Mouse (Mus musculus) heart, embryonic 12.5 days (tissue): Measurements from ENCODE around the gene Gm3776. TPM values are rescaled to one million over a fixed set of nuclear protein-coding genes. Genes with fewer than 3 reads are reported as not detected.
"Not testable (repeated sequence)": the region's sequence is repeated elsewhere in the genome, so short reads cannot be mapped to it uniquely, and the experiment has no call there.

Source experiments
- ATAC-seq: fragments of 200-750 bp; cut with Nextera tagmentation; 2 replicates; pipeline ENCODE4 v1.8.0; 2017; ENCODE audit warnings: moderate TSS enrichment, moderate library complexity; ENCODE audit not compliant: insufficient number of reproducible peaks, low FRiP score
- H3K27ac ChIP-seq: fragments of 300-500 bp; sonication (generic); 2 replicates; pipeline ENCODE4 v1.5.1; 2016; ENCODE audit warnings: mild to moderate bottlenecking, moderate library complexity; ENCODE audit not compliant: poor library complexity, severe bottlenecking
- H3K27me3 ChIP-seq: fragments of 300-500 bp; sonication (generic); replicated peaks from 2 replicates; pipeline ENCODE4 v1.6.1; 2016; ENCODE audit warnings: mild to moderate bottlenecking, moderate library complexity
- H3K36me3 ChIP-seq: fragments of 300-500 bp; sonication (generic); 2 replicates; pipeline ENCODE4 v1.6.1; 2016; ENCODE audit warnings: mild to moderate bottlenecking, moderate library complexity
- H3K4me1 ChIP-seq: fragments of 300-500 bp; sonication (generic); replicated peaks from 2 replicates; pipeline ENCODE4 v1.6.1; 2016; ENCODE audit warnings: mild to moderate bottlenecking
- H3K4me2 ChIP-seq: fragments of 300-500 bp; sonication (generic); 2 replicates; pipeline ENCODE4 v1.6.1; 2016; ENCODE audit warnings: mild to moderate bottlenecking, moderate library complexity
- H3K4me3 ChIP-seq: fragments of 300-500 bp; sonication (generic); 2 replicates; pipeline ENCODE4 v1.5.1; 2016; ENCODE audit warnings: mild to moderate bottlenecking
- H3K9ac ChIP-seq: fragments of 300-500 bp; sonication (generic); 2 replicates; pipeline ENCODE4 v1.6.1; 2016; ENCODE audit warnings: mild to moderate bottlenecking, moderate library complexity
- H3K9me3 ChIP-seq: fragments of 300-500 bp; sonication (generic); replicated peaks from 2 replicates; pipeline ENCODE4 v1.6.1; 2016; ENCODE audit warnings: mild to moderate bottlenecking, moderate library complexity
- WGBS: fragments of 180-500 bp; shearing (Covaris S2); methylation state at CpG from one replicate; pipeline ENCODE4 v1.1.7; 2016; 5-methylcytosine and 5-hydroxymethylcytosine counted together
- polyA plus RNA-seq: library from polyadenylated mRNA; unstranded; fragments of >200 nt; fragmentation: Nextera tagmentation; extraction: Ambion mirVana; gene quantifications from 2 replicates; pipeline ENCODE4 v1.2.1, GENCODE M21; 2016

The Gm3776 gene
- not detected in 2 replicates for polyA plus RNA-seq

DNA sequence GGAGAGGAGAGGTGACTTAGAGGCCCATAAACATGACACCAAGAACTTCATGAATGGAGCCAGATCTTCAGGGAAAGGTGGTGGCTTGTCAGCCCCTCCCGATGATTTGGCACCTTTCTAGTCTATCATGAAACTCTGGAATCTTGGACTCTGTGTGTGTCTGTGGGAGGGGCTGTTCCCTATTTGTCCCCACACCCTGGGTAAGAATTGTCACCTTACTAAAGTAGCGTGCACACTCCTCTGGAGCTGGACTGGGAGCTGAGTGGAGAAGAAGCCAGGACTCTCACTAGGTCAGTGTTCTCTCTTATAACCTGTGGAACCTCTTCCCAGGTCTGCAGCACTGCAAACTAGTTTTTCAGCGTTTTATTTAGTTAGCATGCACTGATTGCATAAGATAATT, at the start of gene Gm3776:
Gene Gm3776, plus strand, starts transcription at position 216 of the 400 bp plus-strand sequence.
- not testable (repeated sequence) for H3K4me1 ChIP-seq, H3K4me2 ChIP-seq, H3K27me3 ChIP-seq, ATAC-seq, H3K9me3 ChIP-seq, H3K27ac ChIP-seq, H3K36me3 ChIP-seq, H3K9ac ChIP-seq, H3K4me3 ChIP-seq
- WGBS: 72% methylated on average over 2 of the region's 3 CpGs

GRCm38 (mm10) chr9:78208956-78209355, 48.0 kb upstream of the Gm3776 start:
- no peak for ATAC-seq
- Histone ChIP-seq H3K9me3 (no peaks in the 10 kb centered on the region), H3K4me3 (no peak overlapping the region), H3K9ac (no peak overlapping the region), H3K27ac (no peak overlapping the region), H3K36me3 (peaks cover 34% of the 10 kb centered on the region), H3K4me1 (peaks cover 25% of the 10 kb centered on the region), H3K27me3 (no peaks in the 10 kb centered on the region), H3K4me2 (no peak overlapping the region)
- WGBS: 42% methylated on average over 4 of the region's 4 CpGs

DNA sequence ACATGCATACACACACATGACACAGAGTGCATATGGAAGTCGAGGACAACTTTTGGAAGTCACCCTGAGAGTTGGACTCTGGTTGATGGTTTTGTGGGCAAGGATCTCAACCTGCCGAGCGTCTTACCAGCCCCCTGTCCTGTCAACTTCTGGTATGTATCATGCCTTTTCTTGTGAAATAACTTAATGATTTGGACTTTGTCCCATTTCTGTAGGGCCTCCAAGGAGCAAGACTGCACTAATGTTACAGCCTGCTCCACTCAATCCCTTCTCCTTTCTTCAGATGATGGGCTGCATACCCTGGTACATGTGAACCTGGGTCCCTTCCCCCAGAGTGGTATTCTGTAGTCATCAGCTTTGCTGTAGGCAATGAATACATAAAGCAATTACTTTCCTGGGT, 46.9 kb upstream of the Gm3776 start:
- no peak overlapping the region for H3K9ac ChIP-seq
- WGBS: 86% methylated on average over 3 of the region's 3 CpGs
- peaks cover 26% of the 10 kb centered on the region for H3K4me1 ChIP-seq
- peaks cover 28% of the 10 kb centered on the region; the same call in 1 of the 2 replicates for H3K36me3 ChIP-seq
- H3K4me2 ChIP-seq: no peak overlapping the region
- no peak overlapping the region for H3K27ac ChIP-seq
- no peaks in the 10 kb centered on the region for H3K9me3 ChIP-seq
- no peak overlapping the region for H3K4me3 ChIP-seq
- H3K27me3 ChIP-seq: no peaks in the 10 kb centered on the region
- no peak for ATAC-seq

- no peak overlapping the region for H3K4me2 ChIP-seq
- H3K9me3 ChIP-seq: no peaks in the 10 kb centered on the region
- H3K36me3 ChIP-seq: peaks cover 20% of the 10 kb centered on the region; the same call in 1 of the 2 replicates
- WGBS: 85% methylated on average over 2 of the region's 2 CpGs
- no peak overlapping the region for H3K9ac ChIP-seq
- no peaks in the 10 kb centered on the region for H3K27me3 ChIP-seq
- peaks cover 26% of the 10 kb centered on the region for H3K4me1 ChIP-seq
- ATAC-seq: no peak
- H3K4me3 ChIP-seq: no peak overlapping the region
- H3K27ac ChIP-seq: no peak overlapping the region
These were observed 46.1 kb upstream of the Gm3776 start for GRCm38 (mm10) chr9:78210821-78211220.

- no peaks in the 10 kb centered on the region for H3K9me3 ChIP-seq
- peak overlapping the region; percentile 84 for H3K27ac ChIP-seq
- no peak for ATAC-seq
- no peak overlapping the region for H3K4me3 ChIP-seq
- no peaks in the 10 kb centered on the region for H3K27me3 ChIP-seq
- peaks cover 26% of the 10 kb centered on the region for H3K4me1 ChIP-seq
- peaks cover 18% of the 10 kb centered on the region; the same call in 1 of the 2 replicates for H3K36me3 ChIP-seq
- H3K9ac ChIP-seq: no peak overlapping the region
- 88% methylated on average over 3 of the region's 3 CpGs for WGBS
- H3K4me2 ChIP-seq: no peak overlapping the region
These were observed 45.4 kb upstream of the Gm3776 start for GRCm38 (mm10) chr9:78211521-78211920.

GRCm38 (mm10) chr9:78212341-78213049, 44.4 kb upstream of the Gm3776 start:
- whole genome bisulfite sequencing: 30% methylated on average over 7 of the region's 7 CpGs
- H3K9ac ChIP-seq: no peak overlapping the region
- peak overlapping the region; percentile 84 for H3K27ac ChIP-seq
- no peak overlapping the region for H3K4me3 ChIP-seq
- H3K27me3 ChIP-seq: no peaks in the 10 kb centered on the region
- H3K4me1 ChIP-seq: peaks cover 26% of the 10 kb centered on the region
- ATAC-seq: peak; percentile 88
- H3K4me2 ChIP-seq: 0 out of 2 replicates have a peak overlapping the region, but pooled peaks have one; percentile 3
- peaks cover 18% of the 10 kb centered on the region; the same call in 1 of the 2 replicates for H3K36me3 ChIP-seq
- no peaks in the 10 kb centered on the region for H3K9me3 ChIP-seq

- H3K4me3 ChIP-seq: no peak overlapping the region
- H3K27ac ChIP-seq: 0 out of 2 replicates have a peak overlapping the region, but pooled peaks have one; percentile 15
- H3K9ac ChIP-seq: no peak overlapping the region
- no peaks in the 10 kb centered on the region for H3K36me3 ChIP-seq
- H3K9me3 ChIP-seq: no peaks in the 10 kb centered on the region
- no peaks in the 10 kb centered on the region for H3K27me3 ChIP-seq
- no peak for ATAC-seq
- WGBS: 65% methylated on average over 4 of the region's 4 CpGs
- no peak overlapping the region for H3K4me2 ChIP-seq
- H3K4me1 ChIP-seq: peaks cover 18% of the 10 kb centered on the region
These were observed 39.9 kb upstream of the Gm3776 start for GRCm38 (mm10) chr9:78217074-78217473.

GRCm38 (mm10) chr9:78222616-78223015, 34.3 kb upstream of the Gm3776 start:
- Histone ChIP-seq H3K27ac (no peak overlapping the region), H3K9me3 (no peaks in the 10 kb centered on the region), H3K9ac (no peak overlapping the region), H3K4me1 (peaks cover 17% of the 10 kb centered on the region), H3K36me3 (no peaks in the 10 kb centered on the region), H3K27me3 (no peaks in the 10 kb centered on the region), H3K4me2 (no peak overlapping the region), H3K4me3 (no peak overlapping the region)
- WGBS: 57% methylated on average over 8 of the region's 8 CpGs
- ATAC-seq: no peak

DNA sequence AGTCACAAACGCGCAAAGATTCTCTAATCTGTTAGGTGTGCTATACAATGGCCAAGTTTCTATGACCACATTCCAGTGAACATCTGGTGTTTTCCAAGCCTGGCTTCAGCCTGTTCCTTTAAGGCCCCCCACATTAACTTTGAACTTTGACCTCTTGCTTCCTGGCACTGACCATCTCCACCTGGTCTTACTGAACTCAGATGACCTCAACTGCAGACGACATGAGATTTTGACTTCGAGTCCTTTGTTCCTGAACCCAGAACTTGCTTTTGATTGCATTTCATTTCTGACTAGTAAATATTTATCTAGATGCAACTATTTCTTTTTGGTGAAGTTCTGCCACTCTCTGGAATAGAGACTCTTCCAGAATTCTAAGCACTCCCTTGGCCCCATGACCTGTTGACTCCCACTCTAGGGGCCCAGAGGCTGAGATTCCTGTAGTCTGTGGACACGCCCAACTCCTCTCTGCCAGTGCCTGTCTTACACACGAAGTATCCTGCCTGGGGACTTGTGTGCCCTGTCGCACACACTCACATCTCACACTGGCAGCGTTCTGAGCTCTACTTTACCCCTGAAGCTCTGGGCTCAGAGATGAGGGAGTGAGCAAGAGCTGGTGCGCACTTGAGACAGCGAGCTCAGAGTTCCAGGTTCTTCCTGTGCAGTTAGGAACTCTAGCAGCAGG, 33.6 kb upstream of the Gm3776 start:
- ATAC-seq: no peak
- H3K27me3 ChIP-seq: no peaks in the 10 kb centered on the region
- H3K36me3 ChIP-seq: no peaks in the 10 kb centered on the region
- H3K4me1 ChIP-seq: peaks cover 17% of the 10 kb centered on the region
- no peak overlapping the region for H3K4me3 ChIP-seq
- no peak overlapping the region for H3K27ac ChIP-seq
- H3K9ac ChIP-seq: no peak overlapping the region
- no peak overlapping the region for H3K4me2 ChIP-seq
- H3K9me3 ChIP-seq: no peaks in the 10 kb centered on the region
- 71% methylated on average over 10 of the region's 10 CpGs for WGBS

DNA sequence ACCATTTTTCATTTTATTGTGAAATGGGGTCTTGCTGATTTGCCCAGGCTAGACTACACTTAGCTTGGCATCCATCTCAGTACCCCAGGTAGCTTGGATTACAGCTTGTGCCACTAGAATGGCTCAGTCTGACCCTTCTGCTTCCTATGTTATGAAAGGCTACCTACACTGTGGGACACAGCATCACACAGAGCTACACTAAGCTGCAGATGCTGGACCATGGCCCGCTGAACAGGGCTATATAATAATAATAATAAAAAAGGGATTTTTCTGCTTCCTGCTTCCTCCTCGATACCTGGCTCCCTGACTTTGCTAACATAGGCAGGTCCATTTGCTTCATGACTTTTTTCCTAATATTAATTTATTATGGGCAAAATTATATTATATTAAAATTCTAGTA, 32.5 kb upstream of the Gm3776 start:
- no peak for ATAC-seq
- Histone ChIP-seq H3K4me3 (no peak overlapping the region), H3K4me1 (peaks cover 18% of the 10 kb centered on the region), H3K9me3 (no peaks in the 10 kb centered on the region), H3K4me2 (no peak overlapping the region), H3K27ac (no peak overlapping the region), H3K36me3 (no peaks in the 10 kb centered on the region), H3K27me3 (no peaks in the 10 kb centered on the region), H3K9ac (no peak overlapping the region)
- WGBS: 91% methylated on average over 2 of the region's 2 CpGs

GRCm38 (mm10) chr9:78225304-78225703, 31.6 kb upstream of the Gm3776 start:
- peak overlapping the region; percentile 38 for H3K4me2 ChIP-seq
- H3K27ac ChIP-seq: peak overlapping the region; percentile 57; the same call in 1 of the 2 replicates

More at GRCm38 (mm10) chr9:78225304-78225703, 31.6 kb upstream of the Gm3776 start:
- Histone ChIP-seq H3K36me3 (no peaks in the 10 kb centered on the region), H3K4me1 (peaks cover 20% of the 10 kb centered on the region), H3K4me3 (no peak overlapping the region), H3K9me3 (no peaks in the 10 kb centered on the region), H3K27me3 (no peaks in the 10 kb centered on the region), H3K9ac (no peak overlapping the region)
- 57% methylated on average over 11 of the region's 11 CpGs for WGBS
- no peak for ATAC-seq
